7 mouse cellular contexts compared by ENCODE assay signal in genomic region chr5:14252583-14252982, GRCm38 (mm10).
DNase-seq lines count a peak whose midpoint lies in the region; ATAC-seq and TF ChIP-seq lines count a peak whose summit lies in the region.

No protein-coding gene starts in this region.

- no peak for TF ChIP-seq EP300 in ES-Bruce4 (IDR thresholded peaks at IDR 0.05; ENCODE audit: insufficient read depth, low read depth, low read length)

- H3K36me3 ChIP-seq in kidney, adult 2 months (ENCODE audit: control insufficient read depth, insufficient read depth, low read length): no peaks in the 10 kb centered on the region
- no peaks in the 10 kb centered on the region for H3K36me3 ChIP-seq in kidney, embryonic 16.5 days (ENCODE audit: insufficient read depth, low read length)
- no peaks in the 10 kb centered on the region for H3K36me3 ChIP-seq in ES-Bruce4 (ENCODE audit: control insufficient read depth, insufficient read depth, low read length, poor library complexity, severe bottlenecking)
- H3K36me3 ChIP-seq in embryonic facial prominence, embryonic 11.5 days (replicated peaks; ENCODE audit: control insufficient read depth, insufficient read depth, low read depth, low read length): no peaks in the 10 kb centered on the region

- H3K9me3 ChIP-seq in kidney, embryonic 16.5 days (ENCODE audit: low read length): no peaks in the 10 kb centered on the region
- no peaks in the 10 kb centered on the region for H3K9me3 ChIP-seq in ES-Bruce4 (replicated peaks; ENCODE audit: control insufficient read depth, insufficient read depth, low read length, poor library complexity, severe bottlenecking)
- no peaks in the 10 kb centered on the region for H3K9me3 ChIP-seq in embryonic facial prominence, embryonic 11.5 days (replicated peaks; ENCODE audit: control insufficient read depth, low read length)

- no peaks in the 10 kb centered on the region for H3K4me1 ChIP-seq in kidney, adult 2 months (ENCODE audit: control insufficient read depth, insufficient read depth, low read length)
- H3K4me1 ChIP-seq in kidney, embryonic 16.5 days (ENCODE audit: insufficient read depth, low read length): no peaks in the 10 kb centered on the region
- H3K4me1 ChIP-seq in ES-Bruce4 (ENCODE audit: control insufficient read depth, insufficient read depth, low read length): no peaks in the 10 kb centered on the region
- no peaks in the 10 kb centered on the region for H3K4me1 ChIP-seq in embryonic facial prominence, embryonic 11.5 days (ENCODE audit: control insufficient read depth, insufficient read depth, low read length)

- TF ChIP-seq POLR2A in kidney, adult 2 months (IDR thresholded peaks at IDR 0.05; ENCODE audit: low read depth, low read length): no peak
- TF ChIP-seq POLR2A in ES-Bruce4 (IDR thresholded peaks at IDR 0.05; ENCODE audit: insufficient read depth, low read length): no peak

- H3K9ac ChIP-seq in kidney, embryonic 16.5 days (replicated peaks; ENCODE audit: low read length): no peak overlapping the region
- H3K9ac ChIP-seq in ES-Bruce4 (ENCODE audit: low read depth, poor library complexity, severe bottlenecking): no peak overlapping the region
- no peak overlapping the region for H3K9ac ChIP-seq in embryonic facial prominence, embryonic 11.5 days (replicated peaks; ENCODE audit: low read length)

- H3K27me3 ChIP-seq in kidney, adult 2 months (replicated peaks; ENCODE audit: control insufficient read depth, insufficient read depth, low read length): no peaks in the 10 kb centered on the region
- H3K27me3 ChIP-seq in kidney, embryonic 16.5 days (ENCODE audit: insufficient read depth, low read length): no peaks in the 10 kb centered on the region
- no peaks in the 10 kb centered on the region for H3K27me3 ChIP-seq in ES-Bruce4 (ENCODE audit: control insufficient read depth, insufficient read depth, low read length, poor library complexity, severe bottlenecking)
- no peaks in the 10 kb centered on the region for H3K27me3 ChIP-seq in embryonic facial prominence, embryonic 11.5 days (ENCODE audit: control insufficient read depth, insufficient read depth, low read length)

- 42% methylated on average over 8 of the region's 8 CpGs for WGBS in kidney, adult 2 months
- 50% methylated on average over 8 of the region's 8 CpGs for WGBS in kidney, embryonic 16.5 days
- WGBS in embryonic facial prominence, embryonic 11.5 days: 48% methylated on average over 8 of the region's 8 CpGs

- H3K4me2 ChIP-seq in kidney, embryonic 16.5 days (replicated peaks; ENCODE audit: low read depth, low read length): no peak overlapping the region
- no peak overlapping the region for H3K4me2 ChIP-seq in embryonic facial prominence, embryonic 11.5 days (ENCODE audit: low read depth, low read length)

- no peak overlapping the region for H3K27ac ChIP-seq in kidney, adult 2 months (ENCODE audit: insufficient read depth, low read depth, low read length)
- H3K27ac ChIP-seq in kidney, embryonic 16.5 days (ENCODE audit: low read length): no peak overlapping the region
- no peak overlapping the region for H3K27ac ChIP-seq in ES-Bruce4 (ENCODE audit: insufficient read depth, low read length)
- no peak overlapping the region for H3K27ac ChIP-seq in embryonic facial prominence, embryonic 11.5 days (replicated peaks; ENCODE audit: low read depth, low read length)

- no peak for ATAC-seq in kidney, embryonic 16.5 days (ENCODE audit: low FRiP score, low TSS enrichment)
- ATAC-seq in embryonic facial prominence, embryonic 11.5 days (replicated peaks; ENCODE audit: insufficient number of reproducible peaks, low FRiP score, low TSS enrichment, low read depth): no peak
- ATAC-seq in megakaryocyte progenitor cell, adult 5-6 weeks (replicated peaks; ENCODE audit: poor library complexity): peak; percentile 86
- ATAC-seq in activated CD4-positive, CD25-positive, alpha-beta regulatory T cell, adult 4 months: no peak

- H3K4me3 ChIP-seq in kidney, adult 2 months (ENCODE audit: insufficient read depth, low read depth, low read length): no peak overlapping the region
- H3K4me3 ChIP-seq in kidney, embryonic 16.5 days (ENCODE audit: low read length): no peak overlapping the region
- no peak overlapping the region for H3K4me3 ChIP-seq in ES-Bruce4 (ENCODE audit: low read depth, low read length)
- H3K4me3 ChIP-seq in embryonic facial prominence, embryonic 11.5 days (ENCODE audit: low read depth, low read length): no peak overlapping the region

- DNase-seq in kidney, adult 2 months: no peak
- DNase-seq in 416B (ENCODE audit: low read depth): peak; percentile 49
- peak; percentile 52 for DNase-seq in embryonic facial prominence, embryonic 11.5 days (ENCODE audit: low spot score)

- TF ChIP-seq CTCF in kidney, adult 2 months (conservative IDR thresholded peaks at IDR 0.05; ENCODE audit: insufficient read depth, insufficient read length, low read depth, low read length): peak; percentile 31; the same call in 1 of the 2 replicates
- peak; percentile 70 for TF ChIP-seq CTCF in ES-Bruce4 (IDR thresholded peaks at IDR 0.05; ENCODE audit: low read depth, low read length)
